Mouse (Mus musculus) neural tube, embryonic 15.5 days (tissue): ENCODE results near the gene Actc1. TPM values are rescaled to one million over a fixed set of nuclear protein-coding genes. Genes with fewer than 3 reads are reported as not detected.
A peak's percentile ranks its signal among the peaks of the same experiment; 100 is the strongest.

ENCODE experiments used
- ATAC-seq: fragments of 200-750 bp; cut with Nextera tagmentation; 2 replicates; pipeline ENCODE4 v1.8.0; 2017; ENCODE audit warnings: mild to moderate bottlenecking, moderate TSS enrichment, moderate library complexity; ENCODE audit not compliant: low FRiP score
- H3K27ac ChIP-seq: fragments of 300-500 bp; sonication (generic); replicated peaks from 2 replicates; pipeline ENCODE4 v1.5.1; 2015; ENCODE audit warnings: mild to moderate bottlenecking, inconsistent platforms
- H3K27me3 ChIP-seq: fragments of 300-500 bp; sonication (generic); replicated peaks from 2 replicates; pipeline ENCODE4 v1.6.1; 2015; ENCODE audit warnings: inconsistent platforms
- H3K36me3 ChIP-seq: fragments of 300-500 bp; sonication (generic); 2 replicates; pipeline ENCODE4 v1.6.1; 2015; ENCODE audit warnings: inconsistent platforms
- H3K4me1 ChIP-seq: fragments of 300-500 bp; sonication (generic); 2 replicates; pipeline ENCODE4 v1.6.1; 2015; ENCODE audit warnings: inconsistent platforms
- H3K4me2 ChIP-seq: fragments of 300-500 bp; sonication (generic); 2 replicates; pipeline ENCODE4 v1.6.1; 2015; ENCODE audit warnings: inconsistent platforms, mild to moderate bottlenecking, moderate library complexity
- H3K4me3 ChIP-seq: fragments of 300-500 bp; sonication (generic); replicated peaks from 2 replicates; pipeline ENCODE4 v1.5.1; 2015; ENCODE audit warnings: mild to moderate bottlenecking, inconsistent platforms
- H3K9ac ChIP-seq: fragments of 300-500 bp; sonication (generic); replicated peaks from 2 replicates; pipeline ENCODE4 v1.6.1; 2015; ENCODE audit warnings: mild to moderate bottlenecking, inconsistent platforms
- H3K9me3 ChIP-seq: fragments of 300-500 bp; sonication (generic); replicated peaks from 2 replicates; pipeline ENCODE4 v1.6.1; 2016; ENCODE audit warnings: inconsistent platforms
- whole genome bisulfite sequencing: fragments of 180-500 bp; shearing (Covaris S2); methylation state at CpG from one replicate; pipeline ENCODE4 v1.1.7; 2015; ENCODE audit warnings: mixed read lengths; 5-methylcytosine and 5-hydroxymethylcytosine counted together
- polyA plus RNA-seq: library from polyadenylated mRNA; unstranded; fragments of >200 nt; fragmentation: Nextera tagmentation; extraction: Ambion mirVana; gene quantifications from 2 replicates; pipeline ENCODE4 v1.2.1, GENCODE M21; 2015

Actc1 gene
- polyA plus RNA-seq, 1 experiment from 2014 or later, result 90.0 TPM

GRCm38 (mm10) chr2:114047960-114048611 is 5.3 kb downstream of the Actc1 start:
- Histone ChIP-seq H3K4me3 (no peak overlapping the region), H3K27ac (no peak overlapping the region), H3K27me3 (no peaks in the 10 kb centered on the region), H3K9ac (no peak overlapping the region), H3K36me3 (no peaks in the 10 kb centered on the region), H3K4me1 (no peaks in the 10 kb centered on the region), H3K4me2 (no peak overlapping the region), H3K9me3 (no peaks in the 10 kb centered on the region)
- WGBS, result 90% methylated on average over 5 of the region's 5 CpGs
- no peak for ATAC-seq

DNA sequence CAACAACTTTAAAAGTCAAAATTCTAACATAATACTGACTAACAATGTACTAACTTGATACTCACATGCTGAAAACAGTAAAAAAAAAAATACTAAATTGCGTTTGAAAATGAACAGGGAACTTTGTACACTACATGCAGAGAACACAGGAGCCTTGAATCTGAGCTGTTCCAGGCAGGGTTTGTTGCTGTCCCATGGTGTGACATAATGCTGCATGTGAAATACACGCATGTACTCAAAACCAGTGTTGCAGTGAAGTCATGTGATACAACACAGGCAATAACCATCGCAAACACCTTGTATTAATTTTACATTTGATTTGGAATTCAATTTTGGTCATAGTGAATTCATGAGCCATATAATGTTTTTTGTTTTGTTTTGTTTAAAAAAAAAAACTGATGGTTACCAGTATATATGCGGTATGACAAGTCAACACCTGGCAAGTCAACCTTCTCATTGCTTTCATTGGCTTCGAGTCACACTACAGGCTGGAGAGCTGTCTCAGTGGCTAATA is 7.1 kb downstream of the Actc1 start:
- Histone ChIP-seq H3K27ac (no peak overlapping the region), H3K4me2 (no peak overlapping the region), H3K4me1 (no peaks in the 10 kb centered on the region), H3K9ac (no peak overlapping the region), H3K9me3 (no peaks in the 10 kb centered on the region), H3K27me3 (no peaks in the 10 kb centered on the region), H3K36me3 (no peaks in the 10 kb centered on the region), H3K4me3 (no peak overlapping the region)
- WGBS, result 93% methylated on average over 5 of the region's 5 CpGs
- ATAC-seq, result no peak

DNA sequence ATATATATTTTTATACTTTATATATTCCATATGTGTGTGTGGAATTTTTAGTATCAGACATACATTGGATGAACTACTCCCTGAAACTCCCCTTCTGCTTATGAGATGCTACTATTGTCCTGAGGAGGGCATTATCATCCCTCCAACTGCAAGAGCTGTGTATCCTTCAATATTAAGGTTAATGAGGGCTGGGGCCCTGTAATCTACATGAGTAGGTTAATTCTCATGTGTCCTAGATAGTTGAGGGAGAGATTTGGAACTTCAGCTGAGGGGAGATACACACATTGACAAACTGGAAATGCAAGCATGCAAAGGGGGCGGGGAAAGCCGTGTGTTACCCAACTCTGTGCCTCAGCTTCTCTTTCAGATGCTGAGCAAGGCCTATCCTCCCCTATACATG is 15.4 kb downstream of the Actc1 start:
- no peak for ATAC-seq
- Histone ChIP-seq H3K9ac (no peak overlapping the region), H3K27ac (no peak overlapping the region), H3K4me1 (no peaks in the 10 kb centered on the region), H3K27me3 (no peaks in the 10 kb centered on the region), H3K4me2 (no peak overlapping the region), H3K4me3 (no peak overlapping the region), H3K9me3 (no peaks in the 10 kb centered on the region), H3K36me3 (no peaks in the 10 kb centered on the region)
- 78% methylated on average over 2 of the region's 2 CpGs for WGBS

- Histone ChIP-seq H3K9ac (no peak overlapping the region), H3K27ac (no peak overlapping the region), H3K27me3 (no peaks in the 10 kb centered on the region), H3K4me3 (no peak overlapping the region), H3K9me3 (no peaks in the 10 kb centered on the region), H3K4me2 (no peak overlapping the region), H3K36me3 (no peaks in the 10 kb centered on the region), H3K4me1 (no peaks in the 10 kb centered on the region)
- ATAC-seq, result no peak
- WGBS, result 52% methylated on average over 2 of the region's 2 CpGs
Observed at GRCm38 (mm10) chr2:114032259-114032658, 21.1 kb downstream of the Actc1 start.

DNA sequence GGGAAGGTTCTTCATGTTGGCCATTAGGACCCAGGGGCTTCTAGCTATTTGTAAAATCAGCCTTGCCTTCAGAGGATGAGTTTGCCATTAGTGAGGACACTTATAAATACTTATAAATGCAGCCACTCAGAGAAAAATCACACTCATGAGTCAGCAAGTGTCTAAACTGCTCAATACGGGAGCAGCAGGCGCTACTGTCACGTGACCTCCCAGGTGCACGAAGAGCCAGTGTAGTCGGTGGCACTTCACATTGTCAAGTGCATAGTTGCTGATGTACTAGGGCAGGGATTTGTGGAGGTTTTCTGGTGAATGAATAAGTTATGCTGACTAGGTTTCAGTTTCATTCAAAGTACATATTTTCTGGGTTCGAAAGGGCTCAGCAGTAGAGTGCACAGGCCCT is 30.0 kb downstream of the Actc1 start:
- Histone ChIP-seq H3K27ac (no peak overlapping the region), H3K4me1 (peaks cover 5% of the 10 kb centered on the region; the same call in 1 of the 2 replicates), H3K36me3 (no peaks in the 10 kb centered on the region), H3K9ac (no peak overlapping the region), H3K9me3 (no peaks in the 10 kb centered on the region), H3K27me3 (no peaks in the 10 kb centered on the region), H3K4me3 (no peak overlapping the region), H3K4me2 (no peak overlapping the region)
- ATAC-seq, result no peak
- 90% methylated on average over 6 of the region's 6 CpGs for WGBS

DNA sequence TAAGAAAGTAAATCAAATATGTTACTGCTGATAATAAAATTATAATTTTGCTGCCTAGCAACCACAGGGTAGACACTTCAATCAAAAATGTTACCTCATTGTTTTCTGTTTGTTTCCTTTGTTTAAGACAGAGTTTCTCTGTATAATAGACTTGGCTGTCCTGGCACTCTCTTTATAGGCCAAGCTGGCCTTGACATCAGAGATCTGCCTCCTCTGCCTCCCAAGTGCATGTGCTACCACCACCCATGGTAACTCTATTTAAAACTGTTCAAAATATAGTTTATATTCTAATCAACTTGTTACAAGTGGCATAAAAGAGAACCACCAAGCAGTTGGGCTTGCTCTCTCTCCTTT is 33.2 kb downstream of the Actc1 start:
- no peak for ATAC-seq
- H3K36me3 ChIP-seq, result no peaks in the 10 kb centered on the region

DNA sequence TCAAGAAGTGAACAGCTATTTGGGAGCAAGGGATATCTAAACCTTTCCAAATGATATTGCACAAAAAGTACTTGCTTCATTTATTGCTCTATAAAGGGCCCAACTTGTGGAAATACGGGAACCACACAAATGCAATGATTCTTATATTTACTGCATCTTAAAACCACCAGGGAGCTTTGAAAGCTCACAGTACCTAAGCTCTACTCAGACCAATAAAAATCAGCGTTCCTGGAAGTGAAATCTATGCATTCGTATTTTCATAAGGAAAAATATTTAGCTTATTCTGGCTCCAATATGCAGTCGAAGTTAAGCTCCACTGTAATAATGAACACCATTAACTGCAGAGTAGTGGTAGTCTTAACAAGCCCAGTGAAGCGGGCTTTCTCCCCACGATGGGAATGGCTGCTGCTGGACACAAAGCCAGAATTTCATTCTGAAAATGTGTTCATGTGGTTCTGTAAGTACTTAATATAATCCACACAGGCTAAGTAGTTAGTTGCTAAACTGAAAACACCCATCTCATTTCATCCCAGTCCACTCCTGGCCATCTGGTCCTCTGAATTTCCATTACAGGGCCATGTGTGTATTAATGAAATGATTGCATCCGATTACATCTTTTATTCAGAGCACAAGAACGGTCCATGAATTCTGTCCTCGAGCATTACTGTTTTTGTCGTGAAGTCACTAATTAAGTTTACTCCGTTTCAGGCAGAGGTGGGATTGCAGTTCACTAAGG is 33.7 kb downstream of the Actc1 start:
- H3K4me1 ChIP-seq, result peaks cover 12% of the 10 kb centered on the region; the same call in 1 of the 2 replicates
- ATAC-seq, result peak; percentile 39; the same call in 1 of the 2 replicates
- 50% methylated on average over 11 of the region's 11 CpGs for WGBS

More for the DNA sequence above, 33.2 kb downstream of the Actc1 start:
- Histone ChIP-seq H3K9ac (no peak overlapping the region), H3K9me3 (no peaks in the 10 kb centered on the region), H3K4me1 (peaks cover 12% of the 10 kb centered on the region; the same call in 1 of the 2 replicates), H3K27ac (no peak overlapping the region), H3K4me3 (no peak overlapping the region), H3K27me3 (no peaks in the 10 kb centered on the region), H3K4me2 (no peak overlapping the region)

GRCm38 (mm10) chr2:114018136-114018535 is 35.2 kb downstream of the Actc1 start:
- peak overlapping the region; percentile 34 for H3K4me2 ChIP-seq
- H3K36me3 ChIP-seq, result no peaks in the 10 kb centered on the region
- H3K4me1 ChIP-seq, result peaks cover 24% of the 10 kb centered on the region; the same call in 1 of the 2 replicates
- no peak for ATAC-seq
- 15% methylated on average over 10 of the region's 10 CpGs for WGBS
- no peak overlapping the region for H3K9ac ChIP-seq
- H3K9me3 ChIP-seq, result no peaks in the 10 kb centered on the region
- H3K27ac ChIP-seq, result no peak overlapping the region
- H3K27me3 ChIP-seq, result no peaks in the 10 kb centered on the region
- H3K4me3 ChIP-seq, result no peak overlapping the region

More for the DNA sequence above, 33.7 kb downstream of the Actc1 start:
- no peaks in the 10 kb centered on the region for H3K27me3 ChIP-seq
- H3K4me3 ChIP-seq, result no peak overlapping the region
- H3K27ac ChIP-seq, result no peak overlapping the region
- H3K4me2 ChIP-seq, result no peak overlapping the region
- no peaks in the 10 kb centered on the region for H3K9me3 ChIP-seq
- no peak overlapping the region for H3K9ac ChIP-seq
- H3K36me3 ChIP-seq, result no peaks in the 10 kb centered on the region

DNA sequence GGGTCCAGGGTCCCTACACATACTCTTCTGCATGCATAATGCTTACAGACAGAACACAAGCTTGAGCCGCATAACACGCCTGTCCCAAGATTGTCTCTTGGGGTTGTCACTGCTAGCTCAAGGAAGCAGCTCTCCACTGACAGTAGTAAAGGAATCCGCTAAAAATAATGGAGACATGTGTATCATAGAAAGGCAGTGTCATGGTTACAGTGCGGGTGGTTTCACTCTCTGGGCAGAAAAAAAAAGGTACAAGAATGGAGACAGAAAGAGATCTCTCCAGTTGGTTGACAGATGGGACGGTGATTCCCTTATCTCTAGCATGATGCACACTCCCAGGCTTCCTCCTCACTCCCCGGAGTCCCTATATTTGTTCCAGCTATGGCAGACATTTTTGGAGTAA is 38.5 kb downstream of the Actc1 start:
- no peak for ATAC-seq
- H3K36me3 ChIP-seq, result no peaks in the 10 kb centered on the region
- H3K27me3 ChIP-seq, result peaks cover 6% of the 10 kb centered on the region; the same call in 1 of the 2 replicates
- H3K9me3 ChIP-seq, result no peaks in the 10 kb centered on the region
- H3K4me3 ChIP-seq, result peak overlapping the region; percentile 73
- 75% methylated on average over 6 of the region's 6 CpGs for whole genome bisulfite sequencing
- peak overlapping the region; percentile 74 for H3K4me2 ChIP-seq
- no peak overlapping the region for H3K9ac ChIP-seq
- no peak overlapping the region for H3K27ac ChIP-seq
- peaks cover 31% of the 10 kb centered on the region; the same call in 1 of the 2 replicates for H3K4me1 ChIP-seq

GRCm38 (mm10) chr2:114013846-114014245 is 39.5 kb downstream of the Actc1 start:
- 1% methylated on average over 13 of the region's 13 CpGs for WGBS
- Histone ChIP-seq H3K27ac (peak overlapping the region; percentile 79), H3K9me3 (no peaks in the 10 kb centered on the region), H3K4me1 (peaks cover 31% of the 10 kb centered on the region; the same call in 1 of the 2 replicates), H3K9ac (peak overlapping the region; percentile 88), H3K27me3 (peaks cover 6% of the 10 kb centered on the region; the same call in 1 of the 2 replicates), H3K4me2 (peak overlapping the region; percentile 74), H3K36me3 (no peaks in the 10 kb centered on the region), H3K4me3 (peak overlapping the region; percentile 73)
- ATAC-seq, result peak; percentile 43

- H3K36me3 ChIP-seq, result no peaks in the 10 kb centered on the region
- peak; percentile 89 for ATAC-seq
- peak within 1 kb of the TSS; percentile 79 for H3K27ac ChIP-seq
- no peaks in the 10 kb centered on the region for H3K9me3 ChIP-seq
- peaks cover 26% of the 10 kb centered on the region; the same call in 1 of the 2 replicates for H3K4me1 ChIP-seq
- H3K4me2 ChIP-seq, result peak within 1 kb of the TSS; percentile 74
- H3K4me3 ChIP-seq, result peak within 1 kb of the TSS; percentile 73
- peaks cover 6% of the 10 kb centered on the region; the same call in 1 of the 2 replicates for H3K27me3 ChIP-seq
- H3K9ac ChIP-seq, result peak within 1 kb of the TSS; percentile 88
- under 1% methylated on average over 60 of the region's 60 CpGs for whole genome bisulfite sequencing
Observed at GRCm38 (mm10) chr2:114013295-114013771, 40.0 kb downstream of the Actc1 start, which contains the start of gene Gjd2. Gjd2 (minus strand) TSS chr2:114013619.
